Mouse (Mus musculus) bone marrow macrophage, adult 2 months (primary cell): Measurements from ENCODE around the gene Cox4i1.

Experiments
- CTCF ChIP-seq: IDR thresholded peaks from 2 replicates; pipeline ENCODE4 v1.5.1; 2012; ENCODE audit warnings: low read depth, mild to moderate bottlenecking, low read length, moderate library complexity
- POLR2A ChIP-seq: IDR thresholded peaks from 2 replicates; pipeline ENCODE4 v1.6.1; 2012; ENCODE audit warnings: mild to moderate bottlenecking, low read depth, low read length, borderline replicate concordance

- no peak for TF ChIP-seq CTCF
- TF ChIP-seq POLR2A = no peak
Measured at GRCm38 (mm10) chr8:120657415-120657814, 10.6 kb upstream of the Cox4i1 start.
